Mouse (Mus musculus) limb, embryonic 10.5 days (tissue): ENCODE results near the gene Hoxa2. TPM values are rescaled to one million over a fixed set of nuclear protein-coding genes. Genes with fewer than 3 reads are reported as not detected.

Source experiments
- DNase-seq: peaks from one replicate; pipeline ENCODE4 v3.0.0-alpha.2; 2017; ENCODE audit warnings: low spot score
- H3K27ac ChIP-seq: fragments of 300-500 bp; sonication (generic); 2 replicates; pipeline ENCODE4 v1.5.1; 2016; ENCODE audit warnings: mild to moderate bottlenecking
- H3K27me3 ChIP-seq: fragments of 300-500 bp; sonication (generic); 2 replicates; pipeline ENCODE4 v1.6.1; 2016; ENCODE audit warnings: low read depth, mild to moderate bottlenecking; ENCODE audit not compliant: poor library complexity, severe bottlenecking
- H3K36me3 ChIP-seq: fragments of 300-500 bp; sonication (generic); 2 replicates; pipeline ENCODE4 v1.6.1; 2016; ENCODE audit warnings: mild to moderate bottlenecking, moderate library complexity
- H3K4me1 ChIP-seq: fragments of 300-500 bp; sonication (generic); 2 replicates; pipeline ENCODE4 v1.6.1; 2016
- H3K4me3 ChIP-seq: fragments of 300-500 bp; sonication (generic); 2 replicates; pipeline ENCODE4 v1.5.1; 2016; ENCODE audit warnings: mild to moderate bottlenecking, moderate library complexity
- H3K9me3 ChIP-seq: fragments of 300-500 bp; sonication (generic); replicated peaks from 2 replicates; pipeline ENCODE4 v1.6.1; 2016; ENCODE audit warnings: mild to moderate bottlenecking
- WGBS: fragments of 180-500 bp; shearing (Covaris S2); methylation state at CpG from one replicate; pipeline ENCODE4 v1.1.7; 2016; 5-methylcytosine and 5-hydroxymethylcytosine counted together
- polyA plus RNA-seq: library from polyadenylated mRNA; unstranded; fragments of >200 nt; fragmentation: Nextera tagmentation; extraction: Ambion mirVana; gene quantifications from 2 replicates; pipeline ENCODE4 v1.2.1, GENCODE M21; 2016

Hoxa2 gene
- polyA plus RNA-seq, 1 experiment from 2014 or later: 4.5 TPM

DNA sequence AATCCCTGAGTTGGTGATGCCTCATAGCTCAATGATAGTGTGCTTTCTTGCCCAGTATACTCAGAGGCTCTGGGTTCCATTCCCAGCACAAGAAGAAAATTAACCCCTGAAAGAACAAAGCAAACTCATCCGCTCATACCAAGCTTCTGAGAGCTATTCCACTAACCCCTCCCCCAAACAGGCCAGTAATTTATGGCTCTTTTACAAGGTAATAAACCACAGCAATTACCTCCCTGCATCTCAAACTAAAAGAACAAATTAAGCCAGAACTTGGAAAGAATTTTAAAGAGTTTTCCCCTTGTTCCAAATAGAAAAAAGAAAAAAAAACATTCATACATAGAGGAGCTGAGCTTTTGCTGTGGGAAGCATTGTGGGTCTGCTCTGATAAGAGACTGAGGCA, 18.2 kb upstream of the Hoxa2 start:
- peaks cover 86% of the 10 kb centered on the region for H3K27me3 ChIP-seq
- no peaks in the 10 kb centered on the region for H3K9me3 ChIP-seq
- H3K36me3 ChIP-seq: peaks cover 32% of the 10 kb centered on the region
- DNase-seq: no peak
- 0 out of 2 replicates have a peak overlapping the region, but pooled peaks have one; percentile 63 for H3K27ac ChIP-seq
- H3K4me1 ChIP-seq: peaks cover 95% of the 10 kb centered on the region
- WGBS: 8% methylated on average over 1 of the region's 1 CpGs
- peak overlapping the region; percentile 3; the same call in 1 of the 2 replicates for H3K4me3 ChIP-seq

DNA sequence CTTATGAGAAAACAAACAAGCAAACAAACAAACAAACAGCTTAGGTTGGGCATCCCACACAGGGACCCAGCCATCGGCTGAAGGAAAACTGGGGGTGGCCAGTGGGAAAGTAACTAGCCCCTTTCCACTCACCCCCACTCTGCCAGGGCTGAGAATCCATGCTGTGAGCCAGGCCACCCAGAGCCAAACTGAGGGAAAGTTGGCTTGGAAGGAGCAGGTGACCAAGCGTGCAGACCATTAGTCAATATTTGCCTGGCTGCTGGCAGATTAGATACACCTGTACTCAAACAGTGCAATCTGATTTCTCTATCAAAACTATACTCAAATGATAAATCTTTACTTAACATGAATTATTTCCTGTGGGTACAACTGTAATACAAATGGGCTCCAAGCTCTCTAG, 17.4 kb upstream of the Hoxa2 start:
- H3K4me3 ChIP-seq: no peak overlapping the region
- peaks cover 100% of the 10 kb centered on the region for H3K4me1 ChIP-seq
- H3K9me3 ChIP-seq: no peaks in the 10 kb centered on the region
- peaks cover 29% of the 10 kb centered on the region for H3K36me3 ChIP-seq
- no peak for DNase-seq
- WGBS: 28% methylated on average over 2 of the region's 2 CpGs
- H3K27ac ChIP-seq: no peak overlapping the region
- H3K27me3 ChIP-seq: peaks cover 86% of the 10 kb centered on the region

DNA sequence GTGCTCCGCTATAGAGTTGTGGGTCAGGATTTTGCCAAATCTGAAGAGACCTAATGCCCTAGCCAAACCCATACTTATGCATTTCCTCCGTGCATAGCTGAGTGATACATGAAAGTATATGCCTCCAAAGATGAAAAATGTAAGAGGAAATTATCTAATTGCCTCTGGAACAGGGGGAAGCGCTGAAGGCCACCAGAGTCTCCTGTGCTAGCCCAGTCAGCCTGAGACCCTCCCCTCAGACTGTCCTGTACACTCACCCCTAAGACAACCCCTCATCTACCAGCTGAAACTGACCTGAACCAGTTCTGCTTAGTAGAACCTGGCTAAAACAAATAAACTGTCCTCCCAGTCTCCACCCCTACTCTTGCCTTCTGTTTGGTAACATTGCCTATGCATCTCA, 16.1 kb upstream of the Hoxa2 start:
- DNase-seq: no peak
- Histone ChIP-seq H3K4me3 (peak overlapping the region; percentile 65; the same call in 1 of the 2 replicates), H3K36me3 (peaks cover 20% of the 10 kb centered on the region), H3K27me3 (peaks cover 82% of the 10 kb centered on the region), H3K4me1 (peaks cover 100% of the 10 kb centered on the region), H3K9me3 (no peaks in the 10 kb centered on the region), H3K27ac (peak overlapping the region; percentile 90; the same call in 1 of the 2 replicates)
- 8% methylated on average over 3 of the region's 3 CpGs for WGBS

DNA sequence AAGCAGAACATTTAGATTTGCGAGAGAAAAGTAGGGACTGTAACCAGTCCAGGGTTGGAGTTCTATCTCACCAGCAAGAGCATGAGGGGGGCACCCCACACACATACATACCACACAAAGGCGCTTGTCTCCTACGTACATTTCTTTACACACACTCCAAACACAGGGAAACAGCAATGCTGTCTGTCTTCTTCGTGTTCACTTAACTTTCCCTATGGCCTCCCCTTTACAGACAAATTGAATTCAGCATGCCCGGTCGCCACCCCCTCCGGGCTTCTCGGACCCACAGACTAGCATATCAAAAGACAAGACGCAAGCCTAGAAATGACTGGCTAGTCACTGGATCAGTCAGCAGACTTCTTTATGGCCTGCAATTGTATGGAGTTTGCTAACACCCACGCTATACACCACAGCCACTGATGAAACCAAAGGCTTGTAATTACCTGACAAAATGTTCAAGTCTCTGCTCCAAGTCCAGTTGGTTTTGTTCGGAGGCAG, 15.6 kb upstream of the Hoxa2 start:
- 4% methylated on average over 11 of the region's 11 CpGs for whole genome bisulfite sequencing
- peaks cover 86% of the 10 kb centered on the region for H3K27me3 ChIP-seq
- peak overlapping the region; percentile 65 for H3K4me3 ChIP-seq
- H3K4me1 ChIP-seq: peaks cover 100% of the 10 kb centered on the region
- H3K27ac ChIP-seq: peak overlapping the region; percentile 90
- DNase-seq: no peak
- no peaks in the 10 kb centered on the region for H3K9me3 ChIP-seq
- H3K36me3 ChIP-seq: peaks cover 20% of the 10 kb centered on the region

DNA sequence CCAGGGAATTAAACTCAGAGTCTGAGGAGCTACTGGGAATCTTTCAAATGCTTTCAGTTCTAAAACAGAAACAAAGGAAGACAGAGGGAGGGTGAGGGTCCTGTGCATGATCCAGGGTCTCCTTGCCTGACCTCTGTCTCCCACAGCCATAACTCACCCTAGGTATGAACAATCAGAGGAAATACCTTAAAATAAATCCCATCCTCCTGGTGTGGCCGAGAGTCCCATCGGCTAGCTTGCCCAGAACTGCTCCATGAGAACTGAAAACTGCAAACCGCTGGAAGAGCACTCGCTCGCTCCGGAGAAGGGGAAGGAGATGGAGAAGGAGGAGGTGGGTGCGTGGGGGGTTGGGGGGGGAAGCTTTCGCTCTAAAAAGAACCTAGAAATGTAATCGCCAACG, 15.1 kb upstream of the Hoxa2 start:
- H3K27ac ChIP-seq: peak overlapping the region; percentile 90
- peak overlapping the region; percentile 65 for H3K4me3 ChIP-seq
- peaks cover 20% of the 10 kb centered on the region for H3K36me3 ChIP-seq
- no peak for DNase-seq
- WGBS: 2% methylated on average over 10 of the region's 10 CpGs
- H3K27me3 ChIP-seq: peaks cover 89% of the 10 kb centered on the region
- peaks cover 100% of the 10 kb centered on the region for H3K4me1 ChIP-seq
- H3K9me3 ChIP-seq: no peaks in the 10 kb centered on the region

DNA sequence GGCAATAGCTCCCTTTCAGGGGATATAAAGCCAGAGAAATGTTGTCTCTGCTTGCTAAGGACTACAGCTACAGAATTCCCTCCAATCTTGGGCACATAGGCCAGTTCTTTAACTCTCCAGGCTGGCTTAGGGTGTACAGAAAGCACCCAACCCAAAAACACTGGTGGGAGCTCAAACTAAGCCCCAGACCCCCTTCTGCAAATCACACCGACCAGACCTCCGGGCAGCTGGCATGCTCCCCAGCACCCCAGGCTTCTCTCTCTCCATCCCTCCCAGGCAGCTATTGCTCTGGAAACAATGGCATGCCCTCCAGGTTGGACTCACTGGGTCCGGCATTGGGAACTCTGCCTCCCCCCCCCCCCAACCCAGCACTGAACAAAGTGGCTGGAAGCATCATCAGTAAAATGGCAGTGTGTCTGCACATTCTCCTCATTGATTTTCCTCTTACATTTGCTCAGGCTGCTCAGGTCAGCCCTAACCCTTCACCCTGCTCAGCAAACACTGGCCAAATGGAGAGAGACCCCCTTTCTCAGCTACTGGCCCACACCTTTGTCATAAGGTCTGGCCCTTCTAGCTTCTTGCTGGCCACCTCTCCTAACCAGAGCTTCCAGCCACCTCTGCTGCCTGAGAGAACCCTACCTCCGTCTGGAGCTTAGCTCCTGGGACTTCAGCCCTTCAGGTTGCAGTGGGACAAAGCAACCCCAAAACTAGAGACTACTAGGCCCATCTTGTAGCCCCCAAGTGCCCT, 14.5 kb upstream of the Hoxa2 start:
- H3K27me3 ChIP-seq: peaks cover 86% of the 10 kb centered on the region
- H3K9me3 ChIP-seq: no peaks in the 10 kb centered on the region
- DNase-seq: peak; percentile 51
- peak overlapping the region; percentile 90 for H3K27ac ChIP-seq
- H3K4me3 ChIP-seq: peak overlapping the region; percentile 65
- H3K36me3 ChIP-seq: peaks cover 20% of the 10 kb centered on the region
- WGBS: 6% methylated on average over 4 of the region's 4 CpGs
- peaks cover 100% of the 10 kb centered on the region for H3K4me1 ChIP-seq

DNA sequence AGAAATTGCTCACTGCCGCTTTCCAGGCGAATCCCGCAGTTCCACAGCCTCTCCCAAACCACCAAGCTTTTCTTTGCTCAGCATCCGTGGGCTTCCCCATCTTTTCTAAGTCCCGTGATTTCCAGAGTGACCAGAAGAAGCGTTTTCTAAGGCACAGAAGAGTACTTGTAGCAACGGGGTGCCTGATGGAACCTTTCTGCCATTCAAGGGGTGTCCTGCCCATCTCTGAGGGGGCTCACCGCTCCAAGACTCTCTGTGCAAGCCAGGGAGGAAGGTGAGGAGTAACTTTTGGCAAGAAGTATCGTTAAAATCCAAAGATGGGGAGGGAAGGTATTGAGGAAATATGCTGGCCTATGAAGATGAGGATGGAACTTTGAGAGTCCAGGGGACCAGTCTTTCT, 13.2 kb upstream of the Hoxa2 start:
- Histone ChIP-seq H3K9me3 (no peaks in the 10 kb centered on the region), H3K27ac (peak overlapping the region; percentile 90), H3K27me3 (peaks cover 84% of the 10 kb centered on the region), H3K4me3 (peak overlapping the region; percentile 65), H3K36me3 (peaks cover 16% of the 10 kb centered on the region), H3K4me1 (peaks cover 100% of the 10 kb centered on the region)
- WGBS: 1% methylated on average over 9 of the region's 9 CpGs
- peak; percentile 55 for DNase-seq

DNA sequence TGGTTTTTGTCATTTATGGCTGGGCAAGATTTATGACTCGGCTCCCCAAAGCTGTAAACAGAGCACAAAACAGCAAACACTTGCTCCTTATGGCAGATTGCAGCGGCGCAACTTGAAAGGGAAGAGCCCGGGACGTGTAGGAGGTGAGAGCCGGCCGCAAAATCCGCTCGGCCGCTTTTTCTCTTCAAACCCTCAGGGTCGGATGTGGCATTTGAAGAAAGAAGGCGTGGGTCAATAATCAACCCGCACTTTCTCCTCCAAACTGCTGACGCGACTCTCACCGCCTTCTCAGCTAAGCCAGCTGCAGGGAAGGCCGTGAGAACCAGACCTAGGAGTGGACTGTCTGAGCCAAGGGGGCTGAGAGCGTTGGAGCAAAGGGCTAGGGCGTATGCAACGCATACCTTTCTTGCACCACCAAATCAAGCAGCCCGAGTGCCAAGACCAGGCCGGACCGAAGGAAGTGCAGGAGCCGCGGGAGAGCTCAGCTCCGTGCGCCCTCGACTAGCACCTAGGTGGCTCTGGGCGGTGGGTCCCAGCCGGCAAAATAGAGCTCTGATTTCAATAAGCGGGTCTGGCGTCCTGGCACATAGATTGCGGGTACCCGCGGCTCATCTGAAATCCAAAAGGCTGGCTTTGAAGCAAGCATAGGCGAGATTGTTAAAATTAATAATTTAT, 12.6 kb upstream of the Hoxa2 start, which contains the start of gene 5730596B20Rik:
TSS of gene 5730596B20Rik (plus strand) at position 438 of the 675 bp plus-strand sequence.
- Histone ChIP-seq H3K4me1 (peaks cover 100% of the 10 kb centered on the region), H3K27me3 (peaks cover 85% of the 10 kb centered on the region), H3K36me3 (peaks cover 17% of the 10 kb centered on the region), H3K4me3 (peak within 1 kb of the TSS; percentile 65), H3K27ac (peak within 1 kb of the TSS; percentile 90), H3K9me3 (no peaks in the 10 kb centered on the region)
- WGBS: under 1% methylated on average over 36 of the region's 36 CpGs
- DNase-seq: peak; percentile 79

DNA sequence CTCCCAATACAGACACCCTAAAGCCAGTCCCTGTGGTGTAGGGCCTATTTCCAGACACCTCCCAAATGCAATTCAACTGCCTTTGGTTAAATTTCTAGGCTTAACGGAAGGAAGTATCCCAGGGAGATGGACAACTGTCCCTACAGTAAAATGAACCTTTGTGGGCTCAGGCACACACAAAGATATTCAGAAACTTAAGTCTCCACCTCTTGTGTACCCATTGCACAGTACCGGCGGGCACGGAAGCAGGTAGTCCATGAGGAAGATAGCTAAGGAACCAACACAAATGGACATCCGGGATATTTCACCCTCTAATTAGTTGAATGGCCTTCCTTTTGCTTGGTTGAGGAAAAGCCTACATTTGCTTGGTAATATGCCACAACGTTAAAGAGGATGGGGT, 11.8 kb upstream of the Hoxa2 start:
- Histone ChIP-seq H3K36me3 (peaks cover 13% of the 10 kb centered on the region), H3K27me3 (peaks cover 85% of the 10 kb centered on the region), H3K4me1 (peaks cover 100% of the 10 kb centered on the region), H3K27ac (peak overlapping the region; percentile 90), H3K9me3 (no peaks in the 10 kb centered on the region), H3K4me3 (peak overlapping the region; percentile 65)
- DNase-seq: peak; percentile 54
- 1% methylated on average over 6 of the region's 6 CpGs for WGBS

DNA sequence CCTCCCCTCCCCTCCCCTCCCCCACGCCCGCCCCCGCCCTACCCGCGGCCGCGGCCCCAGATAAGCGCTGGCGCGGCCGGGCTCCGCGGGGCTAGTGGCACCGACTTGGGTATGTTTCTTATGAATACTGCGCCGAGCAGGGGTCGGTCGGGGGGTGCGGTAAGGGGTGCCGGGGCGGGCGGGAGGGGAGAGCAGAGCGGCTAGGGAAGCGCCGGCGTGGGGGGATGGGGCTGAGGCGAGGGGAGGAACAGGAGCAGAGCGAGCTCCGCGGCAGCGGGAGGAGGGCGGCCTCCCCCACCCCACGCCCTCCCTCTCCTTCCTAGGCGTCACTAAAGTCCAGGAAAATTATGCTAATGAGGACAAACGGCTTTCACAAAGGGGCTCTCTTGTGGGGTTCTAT, 11.2 kb upstream of the Hoxa2 start:
- Histone ChIP-seq H3K27me3 (peaks cover 85% of the 10 kb centered on the region), H3K9me3 (no peaks in the 10 kb centered on the region), H3K4me1 (peaks cover 100% of the 10 kb centered on the region), H3K36me3 (peaks cover 8% of the 10 kb centered on the region), H3K4me3 (peak overlapping the region; percentile 65), H3K27ac (peak overlapping the region; percentile 90)
- WGBS: 2% methylated on average over 20 of the region's 35 CpGs
- DNase-seq: peak; percentile 73

DNA sequence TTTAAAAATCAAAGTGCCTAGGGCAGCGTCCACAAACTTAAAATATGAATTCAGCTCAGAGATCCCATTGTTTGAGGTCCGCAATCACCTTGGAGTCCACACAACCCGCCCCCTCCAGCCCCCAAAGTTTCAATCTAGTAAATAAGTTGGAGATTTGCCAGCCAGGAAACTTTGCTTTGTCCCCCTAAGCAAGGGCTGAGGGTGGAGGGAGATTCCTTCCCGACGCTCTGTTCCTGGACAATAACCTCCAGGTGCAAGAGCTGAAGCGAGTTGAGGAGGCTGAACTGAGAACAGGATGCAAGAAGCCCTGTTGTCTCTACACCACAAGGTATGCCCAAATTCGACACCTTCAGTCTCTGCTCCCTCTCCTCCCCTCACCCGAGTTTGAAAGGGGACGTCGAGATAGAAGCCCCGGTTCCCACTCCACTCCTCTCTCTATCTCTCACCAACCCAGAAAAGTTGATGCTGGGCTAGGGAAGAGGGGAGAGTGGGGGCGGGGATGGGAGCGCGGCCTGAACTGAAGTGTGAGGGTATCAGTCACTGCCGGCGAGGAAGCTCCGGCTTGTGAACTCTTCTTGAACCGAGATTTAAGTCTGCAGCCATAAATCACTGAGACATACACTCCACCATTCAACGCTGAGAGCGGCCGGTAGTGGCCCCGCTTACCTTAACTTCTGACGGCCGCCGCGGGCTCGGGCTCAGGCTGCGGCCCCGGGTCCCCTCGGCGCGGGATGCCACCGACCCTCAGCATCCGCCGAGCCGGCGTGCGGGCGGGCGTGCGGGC, 10.5 kb upstream of the Hoxa2 start:
- WGBS: 1% methylated on average over 40 of the region's 41 CpGs
- DNase-seq: peak; percentile 76
- Histone ChIP-seq H3K9me3 (no peaks in the 10 kb centered on the region), H3K27me3 (peaks cover 85% of the 10 kb centered on the region), H3K4me3 (peak overlapping the region; percentile 65), H3K27ac (peak overlapping the region; percentile 90), H3K36me3 (peaks cover 13% of the 10 kb centered on the region), H3K4me1 (peaks cover 100% of the 10 kb centered on the region)

DNA sequence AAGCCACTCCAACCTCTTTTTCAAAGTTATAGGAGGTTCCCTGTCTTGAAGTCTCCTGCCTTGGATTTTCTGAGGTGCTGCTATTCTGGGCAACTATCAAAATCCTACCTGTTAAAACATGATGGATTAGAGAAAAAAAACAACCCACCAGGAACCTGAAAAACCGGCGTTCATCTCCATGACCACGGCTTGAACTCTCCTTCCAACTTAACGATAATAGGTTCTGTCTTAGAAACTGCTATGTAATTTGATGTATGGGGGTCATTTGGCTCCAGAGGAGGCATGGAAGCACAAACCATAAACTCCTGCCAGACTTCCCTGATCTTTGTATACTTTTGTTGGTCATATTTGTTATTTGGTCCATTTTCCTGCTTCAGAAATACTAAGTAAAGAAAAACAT, 9.0 kb upstream of the Hoxa2 start:
- H3K36me3 ChIP-seq: peaks cover 20% of the 10 kb centered on the region
- peaks cover 77% of the 10 kb centered on the region for H3K27me3 ChIP-seq
- no peaks in the 10 kb centered on the region for H3K9me3 ChIP-seq
- DNase-seq: peak; percentile 39
- H3K4me3 ChIP-seq: peak overlapping the region; percentile 47; the same call in 1 of the 2 replicates
- peak overlapping the region; percentile 81; the same call in 1 of the 2 replicates for H3K27ac ChIP-seq
- H3K4me1 ChIP-seq: peaks cover 98% of the 10 kb centered on the region
- 0% methylated on average over 4 of the region's 4 CpGs for WGBS
